Mouse (Mus musculus) heart, postnatal 0 days (tissue): Measurements from ENCODE around the gene Hist1h2aa.

Source experiments
- CTCF ChIP-seq: IDR thresholded peaks from 2 replicates; pipeline ENCODE4 v1.5.1; 2016; ENCODE audit warnings: antibody characterized with exemption, control low read depth, low read depth
- EP300 ChIP-seq: IDR thresholded peaks from 2 replicates; pipeline ENCODE4 v1.6.1; 2016; ENCODE audit warnings: antibody characterized with exemption, low read depth

DNA sequence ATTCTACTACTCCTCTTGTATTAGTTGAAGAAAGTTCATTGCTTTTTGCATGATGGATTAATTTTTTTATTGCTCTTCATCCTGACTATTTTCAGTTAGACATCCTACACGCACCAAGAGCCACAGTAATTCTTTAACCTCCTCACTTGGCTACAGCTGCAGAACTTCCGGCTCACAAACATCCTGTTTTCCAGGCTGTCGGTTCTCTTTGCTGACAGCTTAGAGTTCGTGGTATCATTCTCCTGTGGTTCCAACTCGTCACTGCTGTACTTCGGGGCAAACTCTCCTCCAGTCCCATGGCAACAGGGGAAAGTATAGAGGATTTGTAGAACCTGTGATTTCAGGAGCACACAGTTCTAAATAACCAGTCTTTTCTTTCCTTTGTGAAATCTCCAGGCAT, 36.0 kb upstream of the Hist1h2aa start:
- TF ChIP-seq EP300 (no peak), CTCF (no peak)
